Mouse (Mus musculus) MEL (cell line): ENCODE results near the gene Lrrc74a. TPM values are rescaled to one million over a fixed set of nuclear protein-coding genes. Genes with fewer than 3 reads are reported as not detected.

Experiments
- DNase-seq: peaks from one replicate; pipeline ENCODE4 v3.0.0; 2011; ENCODE audit warnings: low read depth, low spot score
- H3K27ac ChIP-seq: 2 replicates; pipeline ENCODE4 v1.5.1; 2012; ENCODE audit warnings: low read depth, mild to moderate bottlenecking, control low read depth, low read length, moderate library complexity; ENCODE audit not compliant: control insufficient read depth
- H3K27me3 ChIP-seq, 2 experiments: fragments of 150-350 bp in 1 of 2; sonication (generic) in 1 of 2; 2 replicates each; pipeline ENCODE4 v1.6.1; 2012; ENCODE audit warnings: low read length in 2 of 2, mild to moderate bottlenecking in 2 of 2, improper control_type of control experiment in 1 of 2, moderate library complexity in 1 of 2; ENCODE audit not compliant: insufficient read depth in 2 of 2, control insufficient read depth in 1 of 2
- H3K36me3 ChIP-seq, 2 experiments: 2 replicates each; pipeline ENCODE4 v1.6.1; 2012 to 2014; ENCODE audit warnings: low read length in 2 of 2, improper control_type of control experiment in 1 of 2, inconsistent platforms in 1 of 2, mild to moderate bottlenecking in 1 of 2; ENCODE audit not compliant: insufficient read depth in 2 of 2, control insufficient read depth in 1 of 2
- H3K4me1 ChIP-seq, 2 experiments: fragments of 150-350 bp in 1 of 2; sonication (generic) in 1 of 2; 2 replicates each; pipeline ENCODE4 v1.6.1; 2012; ENCODE audit warnings: low read length in 2 of 2, improper control_type of control experiment in 1 of 2, mild to moderate bottlenecking in 1 of 2; ENCODE audit not compliant: insufficient read depth in 2 of 2, control insufficient read depth in 1 of 2
- H3K4me3 ChIP-seq, 2 experiments: fragments of 150-350 bp in 1 of 2; sonication (generic) in 1 of 2; 2 replicates each; pipeline ENCODE4 v1.5.1; 2012; ENCODE audit warnings: low read depth in 2 of 2, low read length in 2 of 2, mild to moderate bottlenecking in 2 of 2, moderate library complexity in 2 of 2, control low read depth in 1 of 2, improper control_type of control experiment in 1 of 2; ENCODE audit not compliant: control insufficient read depth in 1 of 2, insufficient read depth in 1 of 2
- H3K79me2 ChIP-seq: 2 replicates; pipeline ENCODE4 v1.6.1; 2012; ENCODE audit warnings: mild to moderate bottlenecking, low read length, moderate library complexity; ENCODE audit not compliant: control insufficient read depth, poor library complexity, insufficient read depth
- H3K9ac ChIP-seq: 2 replicates; pipeline ENCODE4 v1.6.1; 2012; ENCODE audit warnings: low read depth, mild to moderate bottlenecking, control low read depth, low read length, moderate library complexity; ENCODE audit not compliant: control insufficient read depth, poor library complexity, severe bottlenecking
- H3K9me3 ChIP-seq: fragments of 150-350 bp; sonication (generic); replicated peaks from 2 replicates; pipeline ENCODE4 v1.6.1; 2012; ENCODE audit warnings: mild to moderate bottlenecking, low read length, improper control_type of control experiment, moderate library complexity; ENCODE audit not compliant: insufficient read depth
- BHLHE40 ChIP-seq: IDR thresholded peaks from 2 replicates; pipeline ENCODE4 v1.6.1; 2012; ENCODE audit warnings: low read depth, mild to moderate bottlenecking, inconsistent platforms, low read length, improper control_type of control experiment, borderline replicate concordance
- CHD1 ChIP-seq: IDR thresholded peaks from 2 replicates; pipeline ENCODE4 v1.6.1; 2012; ENCODE audit warnings: low read depth, mild to moderate bottlenecking, inconsistent platforms, low read length, improper control_type of control experiment
- CTCF ChIP-seq, 3 experiments: IDR thresholded peaks in 2 of 3; conservative IDR thresholded peaks in 1 of 3; 2 replicates each; pipeline ENCODE4 v1.5.1; 2011 to 2012; ENCODE audit warnings: low read length in 3 of 3, low read depth in 2 of 3, mild to moderate bottlenecking in 2 of 3, improper control_type of control experiment in 1 of 3, inconsistent platforms in 1 of 3, mixed read lengths in 1 of 3, moderate library complexity in 1 of 3; ENCODE audit not compliant: control insufficient read depth in 1 of 3, insufficient read depth in 1 of 3, poor library complexity in 1 of 3, severe bottlenecking in 1 of 3
- E2F4 ChIP-seq: IDR thresholded peaks from 2 replicates; pipeline ENCODE4 v1.6.1; 2011; ENCODE audit warnings: low read depth, low read length, improper control_type of control experiment, borderline replicate concordance
- ELF1 ChIP-seq: IDR thresholded peaks from 2 replicates; pipeline ENCODE4 v1.6.1; 2014; ENCODE audit warnings: low read depth, mild to moderate bottlenecking, inconsistent platforms, low read length, improper control_type of control experiment, moderate library complexity
- ETS1 ChIP-seq: IDR thresholded peaks from 2 replicates; pipeline ENCODE4 v1.6.1; 2012; ENCODE audit warnings: low read depth, mild to moderate bottlenecking, inconsistent platforms, low read length, improper control_type of control experiment, moderate library complexity
- HCFC1 ChIP-seq: IDR thresholded peaks from 2 replicates; pipeline ENCODE4 v1.6.1; 2012; ENCODE audit warnings: low read depth, mild to moderate bottlenecking, inconsistent platforms, low read length, improper control_type of control experiment, moderate library complexity
- JUND ChIP-seq: IDR thresholded peaks from 2 replicates; pipeline ENCODE4 v1.6.1; 2011; ENCODE audit warnings: low read depth, mild to moderate bottlenecking, improper control_type of control experiment, low read length
- KAT2A ChIP-seq: conservative IDR thresholded peaks from 2 replicates; pipeline ENCODE4 v1.6.1; 2012; ENCODE audit warnings: low read depth, low read length, improper control_type of control experiment, inconsistent platforms
- MAX ChIP-seq: IDR thresholded peaks from 2 replicates; pipeline ENCODE4 v1.6.1; 2011; ENCODE audit warnings: low read length, improper control_type of control experiment
- MYB ChIP-seq: IDR thresholded peaks from 2 replicates; pipeline ENCODE4 v1.6.1; 2011; ENCODE audit warnings: mild to moderate bottlenecking, low read depth, low read length, improper control_type of control experiment
- RCOR1 ChIP-seq: IDR thresholded peaks from 2 replicates; pipeline ENCODE4 v1.6.1; 2012; ENCODE audit warnings: low read depth, mild to moderate bottlenecking, inconsistent platforms, low read length, improper control_type of control experiment
- SIN3A ChIP-seq: IDR thresholded peaks from 2 replicates; pipeline ENCODE4 v1.6.1; 2012; ENCODE audit warnings: low read length, improper control_type of control experiment, inconsistent platforms
- TBP ChIP-seq: IDR thresholded peaks from 2 replicates; pipeline ENCODE4 v1.8.0; 2011; ENCODE audit warnings: low read depth, low read length, improper control_type of control experiment
- UBTF ChIP-seq: IDR thresholded peaks from 2 replicates; pipeline ENCODE4 v1.6.1; 2012; ENCODE audit warnings: low read depth, mild to moderate bottlenecking, inconsistent platforms, low read length, improper control_type of control experiment, moderate library complexity, borderline replicate concordance; ENCODE audit not compliant: insufficient read depth
- ZKSCAN1 ChIP-seq: IDR thresholded peaks from 2 replicates; pipeline ENCODE4 v1.6.1; 2012; ENCODE audit warnings: low read depth, mild to moderate bottlenecking, inconsistent platforms, low read length, improper control_type of control experiment, moderate library complexity
- ZMIZ1 ChIP-seq: IDR thresholded peaks from 2 replicates; pipeline ENCODE4 v1.6.1; 2012; ENCODE audit warnings: low read depth, mild to moderate bottlenecking, inconsistent platforms, low read length, improper control_type of control experiment, moderate library complexity
- ZNF384 ChIP-seq: IDR thresholded peaks from 2 replicates; pipeline ENCODE4 v1.6.1; 2012; ENCODE audit warnings: low read depth, mild to moderate bottlenecking, inconsistent platforms, low read length, improper control_type of control experiment
- polyA plus RNA-seq, 2 experiments: library from polyadenylated mRNA; stranded (reverse) in 1 of 2; unstranded in 1 of 2; fragments of >175 nt in 1 of 2; fragments of >200 nt in 1 of 2; gene quantifications; 2 replicates each; pipeline versions ENCODE4 v1.2.1 to v1.2.4; 2012; ENCODE audit warnings: low replicate concordance in 2 of 2, low read depth in 1 of 2; ENCODE audit not compliant: insufficient read length in 2 of 2, insufficient read depth in 1 of 2, missing spikeins in 1 of 2
- total RNA-seq: library from RNA; depleted of rRNA; stranded (reverse); fragments of 300-350 nt; gene quantifications from 2 replicates; pipeline ENCODE4 v1.2.3, GENCODE M21; 2012; rRNA removed

Gene Lrrc74a
- total RNA-seq = not detected in 2 replicates
- polyA plus RNA-seq = not detected

DNA sequence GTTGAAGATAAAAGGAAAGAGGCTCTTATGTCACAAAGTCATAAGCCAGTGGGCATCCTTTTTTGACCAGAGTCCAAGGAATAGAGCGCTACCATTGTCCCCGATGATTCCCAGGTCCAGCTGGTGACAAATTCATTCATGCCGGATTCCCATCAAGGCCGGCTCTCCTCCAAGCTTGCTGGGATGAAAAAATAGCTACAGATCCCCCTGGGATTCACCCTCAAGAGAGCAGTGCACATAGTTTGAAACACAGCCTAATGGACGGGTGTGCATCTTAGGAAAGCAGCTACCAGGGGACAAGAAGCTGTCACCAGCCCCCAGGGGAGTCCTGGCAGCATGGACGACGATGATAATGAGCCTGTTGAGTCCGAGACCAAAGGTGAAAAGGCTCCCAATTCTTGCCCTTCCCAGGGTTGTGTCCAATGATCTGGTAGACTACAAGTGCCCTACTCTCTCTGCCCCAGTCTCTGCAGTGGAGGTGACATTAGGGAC lies at the start of gene Lrrc74a:
Gene Lrrc74a, plus strand, starts transcription at position 51 of the 492 bp plus-strand sequence.
- Histone ChIP-seq H3K27ac (no peak within 1 kb of the TSS), H3K4me1 (no peaks in the 10 kb centered on the region), H3K79me2 (no peaks in the 10 kb centered on the region), H3K4me3 (no peak within 1 kb of the TSS), H3K9me3 (no peaks in the 10 kb centered on the region), H3K27me3 (peaks cover 2% of the 10 kb centered on the region in 2 experiments; a peak in 3 of 4 replicates), H3K36me3 (no peaks in the 10 kb centered on the region), H3K9ac (no peak within 1 kb of the TSS)
- no peak for TF ChIP-seq MAX
- no peak for TF ChIP-seq ZKSCAN1
- no peak for TF ChIP-seq E2F4
- TF ChIP-seq UBTF = no peak
- no peak for TF ChIP-seq BHLHE40
- no peak for TF ChIP-seq ZNF384
- DNase-seq = no peak

DNA sequence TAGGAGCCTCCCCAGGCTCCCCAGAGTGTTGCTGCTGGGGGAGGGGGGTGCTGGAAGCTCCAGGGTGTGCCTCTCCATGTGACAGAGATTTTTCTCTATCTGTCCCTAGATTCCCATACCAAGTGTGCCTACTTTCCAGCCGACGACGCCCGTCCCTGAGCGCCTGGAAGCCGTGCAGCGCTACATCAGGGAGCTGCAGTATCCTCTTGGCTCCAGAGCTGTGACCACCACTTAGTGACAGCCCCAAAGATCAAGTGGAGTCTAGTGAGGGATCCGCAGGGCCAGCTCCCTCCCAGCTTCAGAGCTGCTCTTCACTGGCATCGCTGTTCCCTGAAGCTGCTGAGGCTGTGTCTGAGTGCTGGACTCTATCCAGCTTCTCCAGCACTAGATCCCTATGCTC lies 48.9 kb upstream of the Lrrc74a start:
- TF ChIP-seq CHD1 (no peak), ZMIZ1 (no peak), RCOR1 (no peak), CTCF (IDR thresholded peaks at IDR 0.05 in 2 of 3, conservative IDR thresholded peaks at IDR 0.05 in 1 of 3; ENCODE audit: control insufficient read depth in 1 of 3, insufficient read depth in 1 of 3, low read depth in 2 of 3, low read length in 3 of 3, poor library complexity in 1 of 3, severe bottlenecking in 1 of 3) (no peak), KAT2A (no peak), BHLHE40 (no peak), JUND (no peak), MYB (no peak), HCFC1 (no peak), ELF1 (no peak), SIN3A (no peak), ETS1 (no peak), TBP (no peak)
- DNase-seq = no peak
- Histone ChIP-seq H3K36me3 (no peaks in the 10 kb centered on the region), H3K4me1 (0 out of 4 replicates have a peak, but pooled peaks cover 0 to 8% of the 10 kb centered on the region in 2 experiments), H3K27ac (no peak overlapping the region), H3K4me3 (no peak overlapping the region), H3K79me2 (no peaks in the 10 kb centered on the region), H3K27me3 (no peaks in the 10 kb centered on the region), H3K9me3 (no peaks in the 10 kb centered on the region), H3K9ac (no peak overlapping the region)
